Mouse (Mus musculus) CD4-positive, CD25-positive, alpha-beta regulatory T cell, adult 2 months (primary cell): ENCODE data around the gene Mblac2.
"Not testable (repeated sequence)": the region's sequence is repeated elsewhere in the genome, so short reads cannot be mapped to it uniquely, and the experiment has no call there.

ENCODE experiments used
- DNase-seq: peaks from one replicate; pipeline ENCODE4 v3.0.0-alpha.2; 2012; ENCODE audit warnings: low read depth, low spot score

The Mblac2 gene

DNA sequence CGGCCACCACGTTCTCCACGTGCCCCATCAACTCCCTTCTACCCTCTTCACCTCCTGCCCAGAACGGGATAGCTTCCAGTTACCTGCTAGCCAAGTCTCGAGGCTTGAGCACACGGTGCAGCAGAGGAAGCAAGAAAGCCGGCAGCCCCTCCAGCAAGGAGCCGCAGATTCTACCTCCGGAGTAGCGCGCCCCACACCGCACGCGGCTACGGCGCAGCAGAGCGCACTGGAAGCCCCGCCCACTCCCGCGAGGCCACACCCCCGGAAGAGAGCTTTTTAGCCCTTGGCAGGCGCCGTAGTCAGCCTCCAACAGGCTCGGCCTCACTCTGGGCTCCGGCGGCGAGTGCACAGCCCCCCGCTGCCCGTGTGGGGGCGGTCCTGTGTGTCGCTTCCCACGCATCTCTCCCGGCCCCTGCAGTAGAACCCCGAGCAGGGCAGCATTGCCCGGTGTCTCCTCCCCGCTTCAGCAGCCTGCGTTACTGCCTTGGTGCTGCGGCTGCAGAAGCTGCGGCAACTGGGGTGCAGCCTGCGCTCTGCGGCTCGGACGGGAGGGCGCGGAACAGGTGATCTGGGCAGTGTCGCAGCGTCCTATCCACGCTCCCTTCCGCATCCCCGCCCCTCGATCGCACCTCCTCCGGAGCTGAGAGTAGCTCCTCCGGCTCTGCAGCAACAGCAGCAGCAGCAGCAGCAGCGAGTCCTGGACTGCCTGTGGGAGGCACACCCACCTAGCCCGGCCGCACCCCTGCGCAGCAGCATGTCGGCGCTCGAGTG lies at the start of gene Mblac2, which contains the start of gene Polr3g:
Mblac2 (plus strand) TSS at position 567 of the 771 bp plus-strand sequence.
Polr3g (minus strand) TSS at position 239 of the 771 bp plus-strand sequence.
- DNase-seq = peak; percentile 97

DNA sequence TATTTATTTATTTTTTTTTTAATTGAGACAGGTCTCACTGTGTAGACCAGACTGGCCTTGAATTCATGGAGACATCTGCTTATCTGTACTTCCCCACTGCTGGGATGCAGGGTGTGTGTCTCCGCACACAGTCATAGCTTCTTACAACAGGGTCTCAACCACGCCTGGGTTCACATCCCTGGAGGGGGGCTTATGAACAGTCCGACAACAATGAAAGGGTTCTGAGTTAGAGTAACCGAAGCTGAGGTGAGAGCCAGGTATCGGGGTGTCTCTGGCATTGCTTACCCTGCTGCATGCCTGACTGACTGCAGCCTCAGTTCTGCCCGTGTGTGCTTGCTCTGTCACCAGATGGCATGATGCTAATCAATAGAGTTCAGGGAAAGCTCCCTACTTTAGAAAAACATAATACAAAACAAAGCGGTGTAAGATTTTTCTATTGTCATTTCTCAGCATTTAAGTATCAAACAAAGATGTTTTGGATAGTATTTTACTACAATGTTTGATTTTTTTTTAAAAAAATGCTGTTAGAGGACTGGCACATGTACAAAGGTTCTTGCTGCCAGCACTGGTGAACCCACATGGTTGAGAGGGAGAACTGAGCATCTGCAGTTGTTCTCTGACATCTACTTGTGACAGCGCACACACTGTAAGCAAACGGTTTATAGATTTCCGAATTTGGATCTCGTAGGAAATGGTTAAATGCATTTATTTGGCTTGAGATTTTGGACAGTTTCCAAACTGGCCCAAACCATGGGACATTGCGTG lies 47.4 kb upstream of the Mblac2 start:
- DNase-seq = no peak

DNA sequence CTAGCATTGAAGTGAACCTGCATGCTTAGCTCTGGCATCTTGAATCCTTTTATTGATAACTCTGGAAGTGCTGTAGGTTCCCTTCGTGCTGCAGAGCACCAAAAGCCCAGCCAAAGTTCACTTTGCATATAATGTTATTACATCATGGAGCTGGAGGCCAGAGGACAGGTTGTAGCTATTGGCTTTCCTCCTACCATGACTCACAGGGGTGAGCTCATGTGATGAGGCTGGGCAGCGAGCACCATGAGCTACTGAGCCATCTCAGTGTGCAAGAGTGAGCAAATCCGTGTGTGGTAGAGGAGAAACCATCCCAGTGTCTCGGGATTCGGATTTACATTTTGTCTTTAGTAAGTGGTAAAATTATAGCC lies 46.8 kb upstream of the Mblac2 start:
- DNase-seq = no peak

DNA sequence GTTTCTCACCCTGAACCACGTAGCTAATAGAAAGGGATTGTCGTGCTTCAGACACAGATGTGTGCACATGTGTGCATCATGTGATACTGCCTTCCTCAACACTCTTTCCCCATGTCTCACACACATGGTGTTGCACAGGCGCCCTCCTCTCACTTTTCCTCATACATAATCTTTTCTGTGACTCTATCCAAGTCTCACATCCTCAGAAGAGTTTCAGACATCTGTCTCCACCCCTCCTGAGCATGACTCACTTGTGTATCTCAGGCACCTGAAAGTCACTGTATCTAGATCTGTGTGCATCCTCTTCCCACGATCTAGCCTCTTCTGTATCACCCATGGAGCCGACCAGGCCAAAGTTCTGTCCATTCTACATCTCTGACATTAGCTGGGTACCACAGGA lies 43.4 kb upstream of the Mblac2 start:
- no peak for DNase-seq

DNA sequence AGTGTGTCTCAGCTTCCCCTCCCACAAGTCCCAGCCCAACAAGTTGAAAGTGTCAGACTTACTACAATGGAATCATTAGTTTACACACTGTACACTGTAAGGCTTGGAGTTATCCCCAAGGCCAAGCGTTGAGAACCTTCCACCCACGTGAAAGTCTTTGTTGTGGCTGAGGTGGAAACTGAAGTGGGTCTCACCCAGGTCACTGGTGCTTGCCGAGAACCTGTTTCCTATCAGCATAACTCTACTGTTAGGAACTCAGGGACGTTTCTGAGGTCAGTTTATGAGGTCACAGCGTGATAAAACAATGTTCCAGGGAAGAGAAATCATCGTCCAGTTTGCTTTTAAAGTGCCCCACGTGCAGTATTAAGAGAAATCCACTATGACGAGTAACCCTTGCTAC lies 35.8 kb upstream of the Mblac2 start:
- no peak for DNase-seq

DNA sequence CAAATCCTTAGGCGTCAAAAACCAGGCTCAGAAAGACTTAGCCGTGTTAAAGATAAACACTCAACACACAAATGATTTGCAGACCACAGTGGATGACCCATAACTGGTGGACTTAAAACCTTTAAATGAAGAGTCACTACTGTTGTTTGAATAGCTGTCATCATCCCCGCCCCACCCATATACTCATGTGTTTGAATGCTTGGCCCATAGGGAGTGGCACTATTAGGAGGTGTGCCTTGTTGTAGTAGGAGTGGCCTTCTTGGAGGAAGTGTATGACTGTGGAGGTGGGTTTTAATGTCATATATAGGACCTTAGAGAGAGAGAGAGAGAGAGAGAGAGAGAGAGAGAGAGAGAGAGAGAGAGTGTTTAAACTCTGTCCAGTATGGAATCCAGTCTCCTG lies 28.0 kb upstream of the Mblac2 start:
- no peak for DNase-seq

DNA sequence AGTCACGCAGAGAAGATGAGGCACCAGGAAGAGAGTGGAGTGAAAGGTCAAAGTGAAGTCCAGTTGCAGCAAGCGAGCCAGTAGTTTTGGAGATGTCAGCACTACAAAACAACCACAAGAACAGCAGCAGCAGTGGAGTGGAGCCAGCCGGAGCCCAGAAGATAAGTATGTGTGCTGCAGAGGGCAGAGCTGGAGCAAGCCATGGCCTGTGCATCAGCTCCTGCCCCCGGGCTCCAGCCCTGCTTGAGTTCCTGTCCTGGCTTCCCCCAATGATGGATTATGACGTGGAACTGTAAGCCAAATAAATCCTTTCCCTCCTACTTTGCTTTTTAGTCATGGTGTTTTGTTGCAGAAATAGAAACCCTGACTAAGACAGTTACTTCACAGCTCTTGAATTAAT lies 26.9 kb upstream of the Mblac2 start:
- DNase-seq = no peak

DNA sequence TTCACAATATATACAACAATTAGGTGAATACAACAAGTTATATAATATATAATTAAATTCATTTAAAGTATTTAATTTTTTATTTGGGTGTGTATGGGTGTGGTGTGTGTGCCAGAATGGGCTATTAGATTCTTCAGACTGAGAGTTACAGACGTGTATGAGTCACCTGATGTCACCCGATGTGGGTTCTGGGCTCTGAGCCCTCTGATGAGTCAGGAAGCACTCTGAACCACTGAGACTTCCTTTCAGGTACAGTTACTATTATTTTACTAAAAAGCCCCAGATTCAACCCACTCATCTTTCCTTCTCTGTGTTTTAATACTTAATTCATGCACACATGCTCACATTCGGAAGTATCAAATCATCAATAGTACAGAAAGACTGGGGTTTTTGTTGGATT lies 26.3 kb upstream of the Mblac2 start:
- DNase-seq = peak; percentile 40

DNA sequence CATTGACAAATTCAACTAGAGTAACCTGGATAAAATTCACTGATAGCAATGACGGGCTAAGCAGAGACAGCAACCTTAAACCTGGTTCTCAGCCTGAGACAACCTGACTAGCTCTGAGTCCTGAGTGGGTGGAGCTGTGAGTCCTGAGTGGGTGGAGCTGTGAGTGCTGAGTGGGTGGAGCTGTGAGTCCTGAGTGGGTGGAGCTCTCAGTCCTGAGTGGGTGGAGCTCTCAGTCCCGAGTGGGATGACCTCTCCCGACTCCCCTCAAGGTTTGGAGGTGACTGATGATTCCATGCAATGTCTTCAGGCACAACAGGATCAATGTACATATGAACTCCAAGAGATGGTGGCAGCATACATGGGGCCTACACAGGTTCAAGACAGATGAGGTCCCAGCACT lies 21.6 kb upstream of the Mblac2 start:
- no peak for DNase-seq

DNA sequence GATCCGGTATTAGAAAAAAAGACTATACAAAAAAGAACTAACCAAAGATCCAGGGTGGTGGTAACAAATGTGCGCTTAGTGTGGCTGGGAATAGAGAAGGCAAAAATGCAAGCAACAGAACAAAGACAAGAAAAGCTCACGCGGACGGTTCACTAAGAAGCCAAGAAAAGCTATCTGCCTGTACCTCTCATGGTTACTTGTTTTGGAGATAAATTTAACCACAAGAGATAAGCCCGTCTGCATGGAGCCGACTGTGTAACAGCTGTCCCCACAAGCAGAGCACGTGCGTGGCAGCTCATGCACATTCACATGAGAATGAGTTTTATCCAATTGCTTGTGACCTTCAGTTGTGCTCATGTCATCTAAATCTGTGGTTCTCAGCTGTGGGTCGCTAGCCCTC lies 20.7 kb upstream of the Mblac2 start:
- DNase-seq = peak; percentile 9

DNA sequence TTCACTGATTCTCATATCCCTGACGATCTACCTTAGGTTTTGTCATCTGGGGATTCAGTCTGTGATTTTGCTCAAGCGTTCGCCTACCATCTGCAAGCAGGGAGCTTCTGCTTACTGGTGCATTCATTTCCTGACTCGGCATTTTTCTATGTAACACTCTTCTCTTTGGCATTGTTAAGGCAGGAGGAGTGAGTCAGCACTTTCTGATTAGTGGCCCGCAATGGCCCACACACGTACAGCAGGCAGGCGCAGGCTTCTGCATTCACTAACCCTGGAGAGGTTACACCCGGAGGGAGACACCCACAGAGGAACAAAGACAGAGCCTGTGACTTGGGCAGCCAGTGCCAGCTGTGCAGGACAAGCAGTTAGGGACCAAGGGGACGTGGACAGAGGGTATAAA lies 19.5 kb upstream of the Mblac2 start:
- DNase-seq = no peak

DNA sequence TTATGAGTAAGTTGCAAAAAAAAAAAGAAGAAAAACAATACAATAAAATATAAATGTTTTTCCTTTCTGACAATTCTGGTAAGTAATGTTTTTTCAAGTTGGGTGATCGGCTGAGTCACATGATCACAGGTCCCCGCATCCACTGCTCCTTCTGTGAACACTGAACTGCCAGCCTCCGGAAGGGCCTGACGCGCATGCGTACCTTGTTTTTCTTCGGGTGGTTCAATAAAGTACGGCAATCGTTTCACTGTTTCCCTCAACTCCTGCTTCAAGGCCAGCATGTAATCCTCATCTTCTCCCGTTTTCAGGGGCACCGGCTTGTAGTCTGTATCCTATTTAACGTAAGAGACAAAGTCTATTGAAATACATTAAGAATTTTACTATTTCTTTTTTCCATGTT lies 16.7 kb upstream of the Mblac2 start:
- DNase-seq = no peak

DNA sequence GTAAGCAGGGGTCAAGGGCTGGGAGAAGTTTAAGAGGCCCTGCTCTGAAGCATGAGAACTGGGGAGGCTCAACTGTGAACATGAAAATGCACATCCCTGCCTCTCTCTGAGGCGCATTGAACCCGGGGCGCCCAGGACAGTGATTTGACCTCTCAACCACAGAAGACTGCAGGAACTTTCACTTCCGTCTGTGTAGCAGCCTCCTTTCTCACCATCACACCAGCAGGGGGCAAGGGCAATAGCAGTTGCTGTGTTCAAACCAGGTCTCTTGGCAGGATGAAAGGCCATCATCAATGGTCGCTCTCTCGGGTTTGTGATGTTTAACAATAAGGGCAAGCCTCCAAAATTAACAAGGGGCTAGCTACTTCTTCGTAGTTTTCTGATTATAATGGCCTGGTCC lies 8.0 kb upstream of the Mblac2 start:
- DNase-seq = no peak

DNA sequence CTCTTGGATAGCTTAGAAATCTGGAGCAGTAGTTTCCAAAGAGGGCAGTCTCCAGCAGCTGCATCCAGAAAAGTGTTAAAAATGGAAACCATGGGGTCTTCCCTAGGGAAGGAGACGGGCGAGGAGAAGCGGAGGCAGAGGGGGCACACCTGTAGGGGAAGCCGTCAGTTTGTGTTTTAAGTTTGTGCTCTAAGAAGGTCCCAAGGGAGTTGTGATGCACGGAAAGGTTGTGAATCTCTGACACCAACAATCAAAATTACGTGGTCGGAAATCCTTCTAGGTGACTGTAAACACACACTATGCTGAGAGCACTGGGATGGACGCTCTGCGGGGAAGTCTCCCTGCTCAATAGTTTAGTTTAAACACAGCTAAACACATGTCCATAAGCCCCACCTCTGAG lies 7.5 kb upstream of the Mblac2 start:
- no peak for DNase-seq

DNA sequence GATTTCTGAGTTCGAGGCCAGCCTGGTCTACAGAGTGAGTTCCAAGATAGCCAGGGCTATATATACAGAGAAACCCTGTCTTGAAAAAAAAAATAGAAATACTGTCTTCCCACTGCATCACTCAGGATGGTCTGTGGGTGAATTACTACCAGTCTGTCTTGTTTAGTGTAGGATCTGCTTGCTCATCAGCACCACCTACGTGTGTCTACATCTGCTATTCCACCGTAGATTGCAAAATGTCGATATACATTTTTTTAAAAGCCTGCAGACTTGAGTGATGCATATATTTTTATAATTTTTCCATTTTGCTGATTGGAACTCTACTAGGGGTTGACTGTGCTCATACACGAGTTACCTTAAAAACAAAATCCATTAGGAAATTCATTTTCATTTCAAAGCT lies 4.8 kb upstream of the Mblac2 start:
- no peak for DNase-seq

DNA sequence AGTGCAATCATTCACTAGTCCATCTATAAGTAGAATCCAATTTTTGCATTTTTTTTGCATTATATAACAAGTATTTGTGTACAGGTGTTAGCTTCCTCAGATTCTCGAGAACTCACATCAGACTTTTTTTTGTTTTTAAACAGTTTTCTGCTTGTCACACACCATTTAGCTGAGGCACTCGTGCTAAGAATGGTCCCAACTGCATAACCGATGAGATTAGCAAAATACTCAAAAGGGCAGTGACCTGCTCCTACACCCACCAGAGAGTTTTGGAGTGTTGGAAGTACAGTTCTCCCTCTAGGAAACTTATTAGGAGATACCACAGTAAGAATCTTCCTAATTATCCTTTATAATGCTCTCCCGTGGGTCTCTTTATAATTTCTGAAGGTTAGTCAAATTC lies 1.3 kb upstream of the Mblac2 start:
- no peak for DNase-seq

DNA sequence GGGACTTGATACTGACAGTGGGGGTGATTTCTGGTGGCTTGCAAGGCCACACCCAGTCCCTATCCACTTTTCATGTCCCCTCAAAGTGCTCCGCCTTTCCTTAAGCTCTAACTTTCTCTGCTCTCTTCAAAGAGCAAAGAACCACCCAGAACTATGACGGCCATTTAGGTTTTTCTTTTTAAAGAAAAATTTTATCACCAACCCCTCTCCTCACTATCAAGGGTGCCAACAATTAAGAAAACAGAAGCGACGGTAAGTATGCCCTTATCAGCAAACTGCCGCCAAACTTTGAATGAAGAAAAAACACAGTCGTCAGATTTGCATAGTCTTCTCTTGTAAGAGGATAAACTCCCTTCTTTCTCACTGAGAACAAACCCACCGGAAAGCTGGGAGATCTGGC lies 875 bp upstream of the Mblac2 start:
- no peak for DNase-seq

DNA sequence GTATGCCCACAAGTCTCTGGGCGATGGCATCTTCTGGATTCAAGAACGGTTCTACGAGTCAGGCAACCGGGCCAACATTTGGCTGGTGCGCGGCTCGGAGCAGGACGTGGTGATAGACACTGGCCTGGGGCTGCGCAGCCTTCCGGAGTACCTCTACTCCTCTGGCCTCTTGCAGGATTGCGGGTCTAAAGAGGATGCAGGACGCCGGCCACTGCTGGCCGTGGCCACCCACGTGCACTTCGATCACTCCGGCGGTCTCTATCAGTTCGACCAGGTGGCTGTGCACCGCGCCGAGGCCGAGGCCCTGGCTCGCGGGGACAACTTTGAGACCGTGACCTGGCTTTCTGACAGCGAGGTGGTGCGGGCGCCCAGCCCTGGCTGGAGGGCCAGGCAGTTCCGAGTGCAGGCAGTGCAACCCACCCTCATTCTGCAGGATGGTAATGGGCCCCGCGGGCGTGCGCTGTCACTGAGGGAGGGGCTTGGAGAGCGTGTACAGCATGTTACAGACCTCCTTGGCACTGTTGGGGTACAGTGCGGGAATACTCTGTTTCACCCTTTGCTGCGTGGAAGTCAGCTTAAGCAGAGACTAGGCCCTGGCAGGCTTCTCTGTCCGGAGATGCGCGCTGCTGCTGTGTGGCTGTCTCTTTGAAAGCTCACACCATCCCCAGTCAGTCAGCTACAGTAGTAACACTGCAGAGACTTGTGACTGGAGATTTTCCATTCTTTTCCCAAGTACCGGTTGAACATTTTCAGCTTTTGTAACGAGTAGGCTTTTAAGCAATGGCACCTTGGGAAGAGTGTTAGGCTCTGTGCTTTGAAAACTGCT lies 618 bp downstream of the Mblac2 start:
- no peak for DNase-seq

DNA sequence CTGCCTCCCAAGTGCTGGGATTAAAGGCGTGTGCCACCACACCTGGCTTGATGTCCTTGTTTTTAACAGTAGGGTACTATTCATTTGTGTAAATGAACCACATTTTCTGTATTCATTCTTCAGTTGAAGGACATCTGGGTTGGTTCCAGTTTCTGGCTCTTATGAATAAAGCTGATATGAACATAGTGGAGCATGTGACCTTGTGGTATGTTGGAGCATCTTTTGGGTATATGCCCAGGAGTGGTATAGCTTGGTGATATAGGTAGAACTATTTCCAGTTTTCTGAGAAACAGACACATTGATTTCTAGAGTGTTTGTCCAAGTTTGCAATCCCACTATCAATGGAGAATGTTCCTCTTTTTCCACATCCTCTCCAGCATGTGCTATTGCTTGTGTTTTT lies 2.8 kb downstream of the Mblac2 start:
- no peak for DNase-seq

DNA sequence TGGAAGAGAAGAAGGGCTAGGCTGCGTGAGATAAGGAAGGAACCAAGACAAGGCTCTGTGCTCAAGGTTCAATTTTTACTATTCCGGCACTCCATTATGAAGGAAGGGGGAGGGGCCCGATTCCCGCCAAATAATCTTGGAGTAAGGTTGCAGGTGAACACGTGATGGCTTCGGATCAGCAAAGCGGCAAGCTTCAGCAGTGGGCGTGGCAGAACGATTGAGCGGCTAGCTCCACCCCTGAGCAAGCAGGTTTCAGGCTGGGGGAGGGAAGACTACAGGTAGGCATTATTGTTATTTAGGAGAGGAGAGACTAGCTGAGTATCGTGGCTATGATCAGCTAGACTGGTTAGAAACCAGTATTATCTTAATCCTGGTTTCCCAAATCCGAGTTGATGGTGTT lies 17.0 kb downstream of the Mblac2 start:
- not testable (repeated sequence) for DNase-seq

DNA sequence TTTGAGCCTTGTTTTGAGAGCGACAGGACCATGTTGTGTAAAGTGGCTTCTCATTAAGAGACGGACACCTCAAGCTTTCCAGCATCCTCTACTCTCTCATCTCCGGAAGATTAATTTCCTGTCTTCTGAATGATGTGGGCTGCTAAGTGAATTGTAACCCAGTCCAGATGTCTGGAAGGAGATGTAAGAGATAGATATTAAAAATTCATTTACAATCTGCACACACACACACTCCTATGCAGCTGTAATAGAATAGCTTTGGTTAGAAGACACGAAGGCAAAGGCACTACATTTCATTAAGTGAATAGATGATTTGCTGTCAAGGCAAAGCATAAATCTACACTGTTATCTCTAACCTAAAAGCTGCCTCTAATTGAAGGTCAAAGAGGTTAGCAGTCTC lies 18.0 kb downstream of the Mblac2 start:
- no peak for DNase-seq

DNA sequence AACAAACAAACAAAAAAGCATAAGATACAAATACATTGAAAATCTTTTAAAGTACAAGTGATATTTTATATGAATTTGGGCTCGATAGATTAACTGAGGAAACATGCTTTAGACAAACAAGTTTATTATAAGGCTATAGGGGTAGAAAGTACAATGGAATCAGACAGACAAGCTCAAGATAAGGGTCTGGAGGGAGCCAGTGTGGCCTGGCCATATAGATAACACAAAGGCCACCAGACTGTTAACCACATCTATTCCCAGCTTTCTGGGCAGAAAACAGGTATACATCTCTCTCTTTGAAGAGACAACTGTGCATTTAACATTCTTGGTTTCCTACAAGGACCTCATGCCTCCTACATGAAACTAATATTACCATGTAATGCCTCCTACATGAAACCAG lies 19.2 kb downstream of the Mblac2 start:
- no peak for DNase-seq
